Mouse (Mus musculus): ENCODE data around the gene Rars2.

Rars2 gene

DNA sequence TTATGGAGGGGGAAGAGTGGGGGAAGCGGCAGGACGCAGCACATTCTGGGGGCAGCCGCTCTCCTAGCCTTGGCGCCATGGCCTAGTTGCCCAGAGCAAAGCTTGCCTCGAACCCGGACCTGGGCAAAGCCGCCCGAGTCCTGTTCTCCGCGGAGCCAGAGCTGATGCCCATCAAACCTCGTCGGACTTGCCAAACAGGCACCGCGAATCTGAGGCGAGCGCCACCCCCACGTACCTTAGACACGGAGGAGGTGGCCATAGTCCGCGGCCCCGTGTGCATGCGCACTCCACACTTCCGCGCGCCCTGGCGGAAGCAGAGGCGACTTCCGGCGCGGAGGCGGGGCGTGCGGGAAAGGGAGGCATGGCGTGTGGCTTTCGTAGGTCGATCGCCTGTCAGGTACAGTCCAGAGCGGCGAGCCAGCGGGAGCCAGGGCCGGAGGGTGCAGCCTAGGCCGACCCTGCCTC, at the start of gene Rars2, which contains the start of gene Orc3:
Gene Rars2 (plus strand): TSS at position 328 of the 465 bp plus-strand sequence.
Gene Orc3 (minus strand): TSS at position 315 of the 465 bp plus-strand sequence.
- peak; percentile 89 for DNase-seq (ENCODE audit: low read depth)

DNA sequence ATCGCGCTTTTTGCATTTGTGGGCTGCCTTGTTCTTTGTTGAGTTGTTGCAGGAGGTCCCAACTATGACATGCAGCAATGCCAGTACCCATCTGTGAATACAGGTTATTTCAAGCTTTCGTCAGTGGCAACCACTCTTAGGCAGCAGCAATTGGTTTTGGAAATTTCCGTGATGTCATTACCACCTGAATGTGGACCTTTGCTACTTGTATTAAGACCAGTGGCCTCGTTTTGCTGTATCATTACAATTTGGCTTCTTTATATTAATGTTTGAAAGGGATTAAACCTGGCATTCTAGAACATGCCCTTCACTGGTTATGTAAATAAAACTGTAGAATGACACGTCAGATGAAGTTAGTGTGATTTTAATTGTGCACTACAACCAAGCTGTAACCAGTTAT, 48.5 kb upstream of the Rars2 start:
- peak; percentile 34 for DNase-seq (ENCODE audit: low read depth)

GRCm38 (mm10) chr4:34572876-34573275, 41.9 kb upstream of the Rars2 start:
- DNase-seq (ENCODE audit: low read depth): no peak

DNA sequence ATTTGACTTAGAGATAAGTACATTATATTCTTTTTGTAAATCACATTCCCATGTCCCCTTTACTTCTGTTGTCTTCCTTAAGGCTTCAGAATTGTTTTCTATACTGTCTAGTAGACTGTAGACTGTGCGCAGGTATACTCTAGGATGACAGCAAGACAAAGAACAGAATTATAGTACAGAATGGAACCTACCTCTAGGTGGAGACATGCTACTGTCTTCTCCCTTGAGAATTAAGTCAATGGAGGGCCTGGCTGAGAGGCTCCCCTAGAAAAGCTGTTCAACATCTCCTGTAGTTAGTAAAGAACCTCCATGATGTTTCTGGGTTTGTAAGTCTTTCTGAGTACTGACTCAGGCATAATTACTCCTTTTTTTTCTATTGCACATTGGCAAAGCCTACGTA, 37.7 kb upstream of the Rars2 start:
- peak; percentile 59 for DNase-seq (ENCODE audit: low read depth)

DNA sequence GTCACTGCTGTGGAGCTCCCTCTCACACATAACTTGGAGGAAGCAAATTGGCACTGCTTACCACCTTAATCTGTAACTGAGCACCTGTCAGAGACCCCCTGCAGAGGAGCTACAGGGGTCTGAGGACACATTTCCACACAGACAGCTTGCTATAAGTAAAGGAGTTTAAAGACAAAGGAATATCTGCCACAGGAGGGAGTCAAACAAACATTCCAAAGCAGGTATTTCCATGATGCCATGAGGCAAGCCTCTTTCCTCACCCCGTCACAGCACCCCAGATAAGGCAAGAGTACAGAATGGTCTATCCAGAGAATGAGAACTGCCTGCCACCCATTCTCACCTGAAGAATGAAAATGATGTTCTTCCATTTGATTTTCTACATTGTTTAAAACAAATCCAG, 35.5 kb upstream of the Rars2 start:
- no peak for DNase-seq (ENCODE audit: low read depth)

GRCm38 (mm10) chr4:34581489-34581888, 33.3 kb upstream of the Rars2 start:
- peak; percentile 64 for DNase-seq (ENCODE audit: low read depth)

- DNase-seq (ENCODE audit: low read depth): no peak
These were observed 32.8 kb upstream of the Rars2 start for GRCm38 (mm10) chr4:34581990-34582389.

- DNase-seq (ENCODE audit: low read depth): peak; percentile 37
These were observed 32.3 kb upstream of the Rars2 start for GRCm38 (mm10) chr4:34582476-34582875.

DNA sequence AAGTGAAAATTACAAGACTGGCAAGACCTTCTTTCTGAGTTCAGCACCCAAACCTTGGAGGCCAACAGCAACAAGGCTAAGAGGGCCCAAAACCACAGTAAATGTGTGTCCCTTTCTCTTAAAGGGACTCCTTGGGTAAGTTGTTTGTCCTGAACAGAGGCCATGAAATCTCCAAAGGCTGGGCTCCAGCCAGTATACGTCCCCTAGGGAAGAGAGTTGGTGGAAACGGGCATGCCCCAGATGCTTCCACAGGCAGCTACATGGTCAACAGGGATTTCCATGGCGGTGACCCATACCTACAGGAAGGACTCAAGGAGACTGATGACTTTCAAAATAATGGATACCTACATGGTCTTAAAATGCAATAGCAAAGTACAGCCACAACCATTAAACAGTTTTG, 31.3 kb upstream of the Rars2 start:
- DNase-seq (ENCODE audit: low read depth): no peak

DNA sequence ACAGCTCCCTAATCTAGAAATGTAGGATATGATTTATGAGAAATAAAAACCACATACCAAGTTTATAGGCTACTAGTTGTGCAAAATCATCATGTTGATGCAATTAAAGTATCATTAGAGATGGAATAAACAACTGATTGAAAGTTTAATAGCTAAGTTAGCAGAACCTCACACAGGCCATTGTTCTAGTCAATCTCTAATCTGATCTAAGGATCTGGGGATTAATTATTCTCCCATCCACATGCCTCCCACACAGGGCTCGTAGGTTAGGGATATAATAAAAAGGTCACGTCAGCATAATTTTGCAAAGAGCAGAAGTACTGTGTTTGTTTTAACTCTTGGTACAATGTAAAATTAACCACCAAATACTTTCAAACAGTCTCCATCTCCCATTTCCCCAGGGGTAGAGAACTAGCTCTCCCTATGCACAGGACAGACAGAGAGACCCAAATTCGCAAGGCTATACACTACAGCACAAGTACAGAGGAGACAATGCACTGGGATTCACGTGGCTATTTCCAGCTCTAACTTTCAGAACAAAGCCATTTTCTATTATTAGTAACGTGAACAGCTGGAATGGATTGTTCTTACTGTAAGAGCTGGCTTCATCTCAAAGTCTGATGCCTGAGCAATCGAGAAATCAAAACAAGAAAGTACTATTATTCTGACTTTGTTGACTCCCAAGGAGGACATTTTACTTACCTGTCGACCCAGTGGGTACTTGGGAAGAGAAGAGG, 29.7 kb upstream of the Rars2 start:
- DNase-seq (ENCODE audit: low read depth): no peak

GRCm38 (mm10) chr4:34603123-34603522, 11.6 kb upstream of the Rars2 start:
- no peak for DNase-seq (ENCODE audit: low read depth)

- DNase-seq (ENCODE audit: low read depth): peak; percentile 62
These were observed 8.1 kb upstream of the Rars2 start for GRCm38 (mm10) chr4:34606658-34607057.

- DNase-seq (ENCODE audit: low read depth): peak; percentile 60
These were observed 1.1 kb upstream of the Rars2 start for GRCm38 (mm10) chr4:34613571-34614145.

DNA sequence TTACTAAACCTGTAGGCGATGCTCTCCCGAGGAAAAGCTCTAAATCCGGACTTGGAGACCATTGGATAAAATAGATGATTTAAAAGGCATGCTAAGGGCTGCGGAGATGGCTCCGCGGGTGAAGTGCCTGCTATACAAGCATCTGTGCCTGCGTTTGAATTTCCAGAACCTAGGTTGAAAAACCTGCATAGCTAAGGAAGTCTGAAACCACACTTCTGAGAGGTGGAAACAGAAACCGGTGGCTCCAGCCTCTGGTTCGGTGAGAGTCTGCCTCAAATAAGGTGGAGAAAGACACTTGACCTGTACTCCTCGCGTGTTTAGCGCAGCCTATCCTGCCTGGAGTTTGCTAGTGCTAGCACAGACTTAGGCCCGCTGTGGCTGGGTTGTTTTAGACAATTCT, 546 bp downstream of the Rars2 start:
- DNase-seq (ENCODE audit: low read depth): peak; percentile 46

DNA sequence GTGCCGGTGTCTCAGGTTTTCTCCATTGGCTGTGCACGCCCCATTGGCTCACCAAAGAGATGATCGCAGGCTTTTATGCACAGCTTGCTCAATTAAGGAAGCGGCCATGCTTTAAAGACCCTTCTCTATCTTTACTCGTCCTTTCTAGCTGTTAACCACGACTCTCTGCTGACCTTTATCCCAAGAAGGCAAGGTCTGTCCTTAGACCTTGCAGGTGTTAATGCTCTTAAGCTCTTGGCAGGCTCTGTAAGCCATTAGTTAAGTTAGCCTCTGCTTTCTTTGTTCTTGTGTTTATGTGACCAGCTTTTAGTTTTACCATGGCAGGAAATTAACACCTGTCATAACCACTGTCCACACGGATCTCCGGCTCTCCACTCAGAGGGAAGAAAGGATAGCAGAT, 1.4 kb downstream of the Rars2 start:
- DNase-seq (ENCODE audit: low read depth): peak; percentile 8

DNA sequence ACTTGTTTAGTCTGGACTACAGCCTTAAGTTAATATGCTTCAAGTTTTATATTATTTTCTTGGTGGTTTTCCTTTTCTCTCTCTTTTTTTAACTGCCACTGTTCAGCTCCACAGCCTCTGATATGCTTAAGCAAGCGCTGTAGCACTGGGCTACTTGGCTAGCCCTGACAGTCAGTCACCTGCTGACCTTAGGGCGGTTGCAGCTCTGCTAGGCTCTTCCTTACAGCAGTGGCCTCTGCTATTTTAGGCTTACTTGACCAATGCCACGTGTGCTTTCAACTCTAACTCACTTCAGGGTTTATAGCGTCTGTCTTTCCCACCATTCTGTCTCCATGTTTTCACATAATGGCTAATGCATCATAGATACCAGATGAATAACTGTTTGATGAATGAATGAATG, 10.8 kb downstream of the Rars2 start:
- no peak for DNase-seq (ENCODE audit: low read depth)

DNA sequence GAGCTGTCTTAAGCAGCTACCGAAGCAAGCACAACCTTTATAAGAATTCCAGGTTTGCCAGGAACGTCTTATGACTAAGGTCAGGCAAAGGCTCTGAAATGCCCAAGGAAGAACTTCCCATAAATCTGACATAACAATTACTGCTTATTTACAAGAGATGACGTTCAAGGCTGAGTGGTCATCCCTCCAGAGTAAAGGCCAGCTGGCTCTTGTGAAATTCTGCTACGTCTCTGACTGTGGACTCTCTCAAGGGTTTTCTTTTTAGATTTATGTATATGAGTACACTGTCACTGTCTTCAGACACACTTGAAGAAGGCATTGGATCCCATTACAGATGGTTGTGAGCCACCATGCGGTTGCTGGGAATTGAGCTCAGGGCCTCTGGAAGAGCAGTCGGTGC, 11.6 kb downstream of the Rars2 start:
- no peak for DNase-seq (ENCODE audit: low read depth)

GRCm38 (mm10) chr4:34629956-34630355, 15.2 kb downstream of the Rars2 start:
- DNase-seq (ENCODE audit: low read depth): no peak

- DNase-seq (ENCODE audit: low read depth): no peak
These were observed 19.4 kb downstream of the Rars2 start for GRCm38 (mm10) chr4:34634129-34634528.

- no peak for DNase-seq (ENCODE audit: low read depth)
These were observed 21.3 kb downstream of the Rars2 start for GRCm38 (mm10) chr4:34636036-34636435.

DNA sequence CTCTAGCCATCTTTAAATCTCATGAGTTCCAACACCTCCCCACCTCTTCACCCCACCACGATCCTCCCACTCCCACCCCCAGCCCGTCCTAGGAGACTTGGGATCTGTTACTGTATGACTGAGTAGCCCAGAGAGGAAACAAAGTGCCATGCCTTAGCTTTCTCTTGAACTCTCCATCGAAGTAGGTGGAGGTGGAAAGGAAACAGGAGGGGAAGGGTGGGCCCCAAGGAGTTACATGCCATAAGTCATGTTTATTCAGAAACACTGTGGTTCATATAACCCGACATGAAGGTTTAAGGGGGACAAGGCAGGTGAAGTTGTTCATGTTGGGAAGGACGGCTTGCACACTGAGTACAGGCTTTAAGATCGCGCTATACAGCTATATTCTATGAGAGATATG, 22.6 kb downstream of the Rars2 start:
- DNase-seq (ENCODE audit: low read depth): no peak

DNA sequence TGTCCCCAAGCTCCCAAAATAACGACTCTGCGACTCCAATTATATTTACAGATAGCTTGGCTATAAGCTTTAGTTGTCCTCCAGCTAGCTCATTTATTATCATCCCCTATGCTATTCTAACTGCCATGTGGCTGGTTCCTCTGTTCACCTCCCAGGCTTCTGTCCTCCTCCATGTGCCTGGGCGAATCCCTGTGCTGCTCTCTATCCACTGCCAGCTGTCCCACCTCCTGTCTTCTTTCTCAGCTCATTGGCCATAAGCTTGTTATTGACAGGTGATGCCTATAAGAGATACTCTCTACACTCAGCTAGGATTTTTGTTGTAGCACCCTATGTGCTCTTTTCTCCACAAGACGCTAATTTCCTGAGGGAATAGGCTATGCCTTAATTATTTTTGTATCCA, 23.1 kb downstream of the Rars2 start:
- no peak for DNase-seq (ENCODE audit: low read depth)

DNA sequence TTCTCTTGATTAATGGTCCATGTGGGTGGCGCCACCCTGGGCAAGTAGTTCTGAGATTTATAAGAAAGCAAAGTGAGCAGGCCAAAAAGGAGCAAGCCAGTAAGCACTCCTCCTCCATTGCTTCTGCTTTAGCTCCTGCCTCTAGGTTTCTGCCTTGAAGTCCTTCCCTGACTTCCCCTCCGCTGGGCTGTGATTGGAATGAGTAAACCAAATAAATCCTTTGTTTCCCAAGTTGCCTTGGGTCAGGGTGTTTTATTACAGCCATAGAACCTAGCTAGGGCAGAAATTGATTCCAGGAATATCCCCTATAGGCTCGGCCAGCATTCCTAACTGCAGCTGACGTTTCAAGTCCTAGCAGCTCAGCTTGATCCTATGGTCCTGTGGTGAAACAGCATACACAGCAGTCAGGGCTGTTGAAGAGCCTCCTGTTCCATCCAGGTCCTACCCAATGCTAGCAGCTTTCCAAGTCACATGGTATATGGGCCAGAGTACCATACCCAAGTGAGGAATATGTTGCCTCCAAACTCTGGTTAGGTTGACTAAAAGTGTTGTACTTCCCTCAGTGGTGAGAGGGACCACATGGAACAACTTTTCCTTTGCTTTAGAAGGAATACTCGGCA, 25.1 kb downstream of the Rars2 start:
- DNase-seq (ENCODE audit: low read depth): no peak

All from 416B (cell line).